Mouse (Mus musculus): ENCODE measurements at regions not wholly inside any gene's neighbourhood (a gene's known extent, or its start where the extent isn't known, plus 50 kb on each side); places are given as distances from the start of the nearest gene placed in this dataset.

- no peak for DNase-seq (ENCODE audit: low spot score in 2 of 2)
Observed at GRCm38 (mm10) chr7:76142455-76142854, 87.2 kb upstream of the Agbl1 start.

- DNase-seq (ENCODE audit: low spot score in 2 of 2) = no peak
Observed at GRCm38 (mm10) chr7:76146385-76146784, 83.3 kb upstream of the Agbl1 start.

GRCm38 (mm10) chr7:76156869-76157268 lies 72.8 kb upstream of the Agbl1 start:
- no peak for DNase-seq (ENCODE audit: low spot score in 2 of 2)

- no peak for DNase-seq (ENCODE audit: low spot score in 2 of 2)
Observed at GRCm38 (mm10) chr7:76164191-76164590, 65.5 kb upstream of the Agbl1 start.

GRCm38 (mm10) chr7:76164735-76165630 lies 64.7 kb upstream of the Agbl1 start:
- no peak for DNase-seq (ENCODE audit: low spot score in 2 of 2)

GRCm38 (mm10) chr7:76170481-76170880 lies 59.2 kb upstream of the Agbl1 start:
- no peak for DNase-seq (ENCODE audit: low spot score in 2 of 2)

- no peak for DNase-seq (ENCODE audit: low spot score in 2 of 2)
Observed at GRCm38 (mm10) chr7:76176235-76176634, 53.5 kb upstream of the Agbl1 start.

- no peak for DNase-seq (ENCODE audit: low spot score in 2 of 2)
Observed at GRCm38 (mm10) chr7:76177420-76177819, 52.3 kb upstream of the Agbl1 start.
